Mouse (Mus musculus) urinary bladder, adult 18-20 months (tissue): ENCODE measurements around the gene Pip5k1c.

Experiments
- DNase-seq, 2 experiments: peaks; one replicate each; pipeline ENCODE4 v3.0.0; 2022; ENCODE audit warnings: low spot score in 2 of 2, mixed read lengths in 2 of 2

Gene Pip5k1c

GRCm38 (mm10) chr10:81323141-81323775, 30.5 kb downstream of the Pip5k1c start:
- no peak for DNase-seq

- DNase-seq, result no peak
Measured at GRCm38 (mm10) chr10:81323791-81324530, 31.2 kb downstream of the Pip5k1c start.

GRCm38 (mm10) chr10:81325176-81325575, 32.4 kb downstream of the Pip5k1c start:
- DNase-seq, result no peak

GRCm38 (mm10) chr10:81325781-81326180, 33.0 kb downstream of the Pip5k1c start:
- DNase-seq, result no peak

DNA sequence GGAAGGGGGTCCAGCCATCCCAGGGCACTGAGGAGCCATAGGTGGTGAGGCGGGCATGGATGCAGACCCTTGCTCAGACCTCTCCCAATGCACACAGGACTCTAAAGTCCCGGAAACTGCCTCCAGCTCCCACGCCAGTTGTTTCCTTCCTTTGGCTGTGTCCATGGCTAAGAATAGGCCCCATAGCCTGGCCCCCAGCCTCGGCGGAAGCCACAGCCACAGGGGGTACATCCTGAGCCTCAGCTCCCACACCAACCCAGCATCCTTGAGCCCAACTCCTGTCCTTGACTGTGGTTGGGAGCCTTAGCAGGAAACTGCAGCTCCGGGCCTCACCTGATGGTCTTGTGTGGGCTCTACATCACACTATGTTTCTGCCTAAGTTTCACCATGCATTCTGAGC, 34.1 kb downstream of the Pip5k1c start:
- DNase-seq, result no peak

GRCm38 (mm10) chr10:81327959-81328358, 35.2 kb downstream of the Pip5k1c start:
- DNase-seq, result no peak

DNA sequence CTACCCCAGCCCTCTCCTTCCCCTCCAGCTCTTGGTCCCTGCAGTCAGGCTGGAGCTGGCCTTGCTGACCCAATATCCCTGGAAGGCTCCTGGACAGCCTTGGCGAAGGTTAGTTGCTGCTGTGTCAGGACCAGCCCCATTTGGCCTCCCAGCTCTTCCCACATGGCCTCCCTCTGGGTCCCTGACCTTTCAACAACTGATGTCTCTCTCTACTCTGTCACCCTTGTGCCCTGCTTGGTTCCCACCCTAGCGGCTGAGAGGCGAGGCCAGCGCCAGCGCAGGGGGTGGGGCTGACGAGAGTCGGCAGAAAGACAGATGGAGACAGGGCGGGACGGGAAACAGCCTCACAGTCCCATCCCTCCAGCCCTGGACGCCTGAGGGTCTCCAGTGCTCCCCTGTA, 35.6 kb downstream of the Pip5k1c start, which contains the start of gene Tbxa2r:
Gene Tbxa2r (plus strand): TSS at position 346 of the 400 bp plus-strand sequence.
- DNase-seq, result no peak

DNA sequence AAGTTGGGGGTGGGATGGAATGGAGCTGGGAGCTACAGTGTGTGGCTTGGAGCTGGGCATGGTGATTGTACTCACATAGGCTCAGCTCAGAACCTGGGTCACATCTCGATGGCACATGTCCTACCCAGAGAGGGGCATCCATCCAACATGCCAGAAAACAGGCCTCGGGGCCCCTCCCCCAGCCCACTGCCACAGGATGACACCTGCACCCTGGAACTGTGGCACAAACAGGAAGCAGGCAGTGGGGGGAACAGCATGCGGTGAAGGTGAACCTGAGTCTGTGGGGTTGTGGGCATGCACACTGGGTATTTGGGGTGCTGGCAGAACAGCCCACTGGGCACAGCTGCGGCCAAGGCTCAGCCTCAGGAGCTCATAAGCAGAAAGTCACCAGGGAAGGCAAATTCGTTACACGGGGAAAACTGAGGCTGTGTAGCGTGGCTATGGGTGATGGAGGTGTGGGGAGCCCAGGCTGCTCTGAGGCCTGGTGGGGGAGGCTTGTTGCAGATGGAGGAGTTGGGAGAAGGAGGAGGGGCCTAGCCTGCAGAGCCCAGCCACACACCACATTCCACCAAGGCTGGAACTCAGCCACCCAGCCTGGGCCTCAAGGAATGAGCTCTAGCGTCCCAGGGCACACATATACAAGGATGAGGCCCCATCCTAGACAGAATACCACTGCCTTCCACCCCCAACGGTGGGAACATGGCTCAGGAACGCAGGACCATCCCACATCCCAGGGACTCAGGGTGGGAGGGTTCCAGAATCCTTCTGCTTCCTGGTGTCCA, 36.6 kb downstream of the Pip5k1c start:
- DNase-seq, result no peak

DNA sequence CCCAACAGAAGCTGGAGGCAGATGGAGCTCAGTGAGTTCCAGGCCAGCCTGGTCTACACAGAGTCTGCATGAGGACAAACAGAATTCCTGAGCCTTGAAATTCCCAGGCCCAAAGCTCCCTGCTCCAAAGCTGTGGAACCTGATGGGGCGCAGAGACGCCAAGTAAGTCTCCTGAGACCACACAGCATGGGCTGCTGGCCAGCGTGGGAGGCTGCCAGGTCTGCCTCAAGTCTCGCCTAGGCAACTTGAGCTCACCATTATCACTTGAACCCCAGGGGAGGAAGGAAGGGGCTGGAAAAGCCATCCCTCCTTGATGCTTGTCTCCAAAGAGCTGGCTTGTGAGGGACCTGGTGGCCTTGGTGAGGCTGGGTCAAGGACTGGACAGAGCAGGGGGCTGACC, 37.2 kb downstream of the Pip5k1c start:
- DNase-seq, result no peak

DNA sequence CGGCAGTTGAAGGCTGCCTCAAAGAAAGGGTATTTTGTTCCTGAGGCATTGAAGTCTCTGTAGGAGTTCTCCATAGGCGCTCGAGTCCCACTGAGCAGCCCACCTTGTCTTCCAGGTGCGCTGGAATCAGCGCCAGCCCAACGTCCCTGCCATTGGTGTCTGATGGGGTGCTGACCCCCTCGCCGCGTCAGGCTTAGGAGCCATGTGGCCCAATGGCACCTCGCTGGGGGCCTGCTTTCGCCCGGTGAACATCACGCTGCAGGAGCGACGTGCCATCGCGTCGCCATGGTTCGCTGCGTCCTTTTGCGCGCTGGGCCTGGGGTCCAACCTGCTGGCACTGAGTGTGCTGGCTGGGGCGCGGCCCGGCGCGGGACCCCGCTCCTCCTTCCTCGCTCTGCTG, 39.5 kb downstream of the Pip5k1c start:
- DNase-seq, result no peak

GRCm38 (mm10) chr10:81334324-81334723, 41.6 kb downstream of the Pip5k1c start:
- DNase-seq, result no peak

GRCm38 (mm10) chr10:81335393-81336340, 42.9 kb downstream of the Pip5k1c start:
- no peak for DNase-seq

DNA sequence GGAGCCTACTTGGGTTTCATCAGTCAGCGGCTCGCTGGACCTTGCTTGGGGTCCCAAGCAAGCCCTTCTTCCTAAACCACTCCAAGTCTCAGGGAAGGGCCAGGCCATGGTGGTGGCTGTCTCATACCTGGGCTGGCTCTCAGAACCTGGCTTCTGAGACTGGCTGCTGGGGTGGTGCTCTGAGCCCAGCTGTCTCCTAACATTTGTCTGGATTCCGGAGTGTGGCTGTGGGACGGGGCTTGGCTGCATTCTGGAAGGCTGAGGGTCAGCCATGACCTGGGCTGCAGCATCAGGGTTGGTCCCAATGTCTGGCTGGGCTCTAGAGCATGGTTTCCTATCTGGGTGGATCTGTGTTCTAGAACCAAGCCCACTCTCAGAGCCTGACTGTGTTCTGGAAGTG, 43.8 kb downstream of the Pip5k1c start:
- DNase-seq, result no peak

DNA sequence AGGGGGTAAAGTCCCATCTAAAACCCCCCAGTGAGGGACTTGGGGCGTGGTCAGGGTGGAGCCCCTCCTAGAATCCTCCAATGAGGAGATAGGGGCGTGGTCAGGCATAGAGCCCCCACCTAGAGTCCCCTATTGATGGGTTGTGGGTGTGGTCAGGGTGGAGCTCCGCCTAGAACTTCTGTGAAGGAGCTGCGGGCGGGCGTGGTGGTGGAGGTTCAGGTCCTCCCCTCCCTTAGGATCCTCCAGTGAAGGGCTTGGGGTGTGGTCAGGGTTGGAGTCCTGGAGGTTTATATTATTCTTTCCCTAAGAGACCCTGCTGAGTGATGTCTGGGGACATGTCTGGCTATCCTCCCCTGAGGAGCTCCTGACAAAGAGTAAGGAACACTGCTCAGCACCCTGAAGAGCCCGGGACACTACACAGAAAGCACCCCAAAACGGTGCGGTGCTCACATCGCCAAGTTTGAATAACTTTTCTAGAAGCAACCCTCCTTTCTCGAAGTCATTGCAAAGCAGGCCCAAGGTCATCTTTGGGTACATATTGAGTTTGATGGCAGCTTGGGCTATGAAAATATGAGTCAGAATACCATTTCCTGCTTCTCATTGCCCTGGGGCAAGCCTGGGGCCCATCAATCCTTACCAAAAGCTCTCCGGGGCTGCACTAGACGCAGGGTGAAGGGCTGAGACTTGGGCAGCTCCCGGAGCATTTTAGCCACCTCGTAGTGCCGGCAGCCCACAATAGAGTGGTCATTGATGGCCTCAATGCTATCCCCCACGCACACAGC, 48.0 kb downstream of the Pip5k1c start:
- DNase-seq, result no peak

DNA sequence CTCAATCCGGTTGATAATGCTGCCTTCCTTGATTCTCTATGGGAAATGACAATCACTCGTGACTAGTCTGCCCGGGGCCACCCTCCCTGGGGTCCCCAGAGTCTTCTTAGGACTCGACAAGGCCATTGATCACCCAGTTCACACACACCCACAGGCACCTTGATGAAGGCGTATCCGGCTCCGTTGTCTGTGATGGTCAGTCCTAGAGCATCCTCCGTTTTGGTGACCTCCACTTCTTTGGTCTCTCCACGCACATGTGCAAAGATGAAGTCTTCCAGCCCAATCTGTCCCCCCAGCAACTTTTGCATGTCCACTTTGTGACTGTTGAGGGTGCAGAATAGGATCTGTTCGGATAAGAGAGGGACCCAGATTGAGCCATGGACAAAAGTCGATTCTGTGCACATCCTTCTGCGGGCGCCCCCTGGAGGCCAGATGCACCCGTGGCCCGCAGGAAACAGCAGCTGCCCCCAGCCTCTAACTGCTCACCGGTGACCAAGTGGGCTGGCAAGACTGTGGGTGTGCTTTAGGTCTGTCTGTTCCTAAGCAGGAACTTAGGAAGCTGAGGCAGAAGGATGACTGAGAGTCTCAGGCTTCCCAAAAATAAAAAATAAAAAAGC, 48.7 kb downstream of the Pip5k1c start:
- peak in 1 of 2 experiments; percentile 59 for DNase-seq

GRCm38 (mm10) chr10:81342686-81343505, 50.1 kb downstream of the Pip5k1c start, which contains the start of gene Gipc3:
Gene Gipc3 (minus strand): TSS chr10:81343266.
- no peak for DNase-seq

- no peak for DNase-seq
Measured at GRCm38 (mm10) chr10:81344421-81345161, 51.8 kb downstream of the Pip5k1c start.

GRCm38 (mm10) chr10:81345162-81345534, 52.4 kb downstream of the Pip5k1c start:
- DNase-seq, result no peak
